Mouse (Mus musculus): ENCODE data around the gene Aldh3b1.

The Aldh3b1 gene

GRCm38 (mm10) chr19:3912337-3913204 lies 17.0 kb downstream of the Aldh3b1 start, which contains the start of gene Ndufs8:
TSS of gene Ndufs8 (minus strand) at chr19:3912774.
- DNase-seq (ENCODE audit: low spot score in 2 of 2) = peak; percentile 88 to 93

DNA sequence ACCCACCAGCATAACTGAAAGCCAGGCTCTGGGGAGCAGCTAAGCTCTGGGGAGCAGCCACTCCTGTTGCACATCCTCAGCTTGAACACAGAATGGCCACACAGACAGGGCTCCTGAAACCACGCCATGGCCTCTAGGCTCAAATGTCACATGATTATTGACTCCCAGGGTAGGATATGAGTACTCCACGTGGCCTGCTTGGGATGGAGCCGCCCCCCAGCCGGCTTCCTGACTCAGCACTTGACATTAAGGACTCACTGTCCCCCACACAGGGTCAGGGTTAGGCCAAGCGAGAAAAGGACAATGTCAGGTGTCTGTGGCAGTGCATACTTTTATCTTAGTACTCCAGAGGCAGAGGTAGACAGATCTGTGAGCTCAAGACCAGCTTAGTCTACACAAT lies 19.4 kb downstream of the Aldh3b1 start:
- no peak for DNase-seq (ENCODE audit: low spot score in 2 of 2)

DNA sequence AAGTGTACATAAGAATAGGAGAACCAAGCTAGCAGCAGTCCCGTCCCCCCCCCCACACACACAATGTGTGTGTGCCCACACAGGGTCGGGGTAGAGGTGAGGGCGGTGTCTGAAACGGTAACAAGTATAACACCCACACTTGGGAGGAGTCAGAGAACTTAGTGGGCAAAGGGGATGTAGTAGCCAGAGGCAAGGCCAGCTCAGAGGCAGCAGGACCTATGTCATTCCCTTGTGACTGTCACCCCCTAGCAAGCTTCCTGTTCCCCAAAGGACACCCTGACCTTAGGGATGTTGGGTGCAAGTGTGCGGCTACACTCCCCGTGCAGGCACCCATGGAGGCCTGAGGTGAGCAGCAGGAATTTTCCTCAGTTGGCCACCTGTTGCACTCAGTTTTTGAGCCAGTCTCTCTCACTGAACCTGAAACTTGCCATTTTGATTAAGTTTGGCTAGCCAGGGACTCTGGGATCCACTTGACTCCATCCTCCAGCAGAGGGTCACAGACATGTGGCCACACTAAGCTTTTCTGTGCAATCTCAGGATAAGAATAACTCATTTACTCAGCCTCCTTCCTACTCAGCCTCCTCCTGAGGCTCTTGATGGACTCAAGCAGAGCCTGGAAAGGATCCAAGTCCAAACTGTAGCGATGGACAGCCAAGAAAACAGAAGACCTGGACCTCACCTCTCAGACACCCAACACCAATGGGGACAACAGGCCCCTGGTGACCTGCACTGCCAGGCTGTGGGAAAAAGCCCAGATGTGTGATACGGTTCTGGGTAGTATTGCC lies 21.5 kb downstream of the Aldh3b1 start:
- DNase-seq (ENCODE audit: low spot score in 2 of 2) = no peak

DNA sequence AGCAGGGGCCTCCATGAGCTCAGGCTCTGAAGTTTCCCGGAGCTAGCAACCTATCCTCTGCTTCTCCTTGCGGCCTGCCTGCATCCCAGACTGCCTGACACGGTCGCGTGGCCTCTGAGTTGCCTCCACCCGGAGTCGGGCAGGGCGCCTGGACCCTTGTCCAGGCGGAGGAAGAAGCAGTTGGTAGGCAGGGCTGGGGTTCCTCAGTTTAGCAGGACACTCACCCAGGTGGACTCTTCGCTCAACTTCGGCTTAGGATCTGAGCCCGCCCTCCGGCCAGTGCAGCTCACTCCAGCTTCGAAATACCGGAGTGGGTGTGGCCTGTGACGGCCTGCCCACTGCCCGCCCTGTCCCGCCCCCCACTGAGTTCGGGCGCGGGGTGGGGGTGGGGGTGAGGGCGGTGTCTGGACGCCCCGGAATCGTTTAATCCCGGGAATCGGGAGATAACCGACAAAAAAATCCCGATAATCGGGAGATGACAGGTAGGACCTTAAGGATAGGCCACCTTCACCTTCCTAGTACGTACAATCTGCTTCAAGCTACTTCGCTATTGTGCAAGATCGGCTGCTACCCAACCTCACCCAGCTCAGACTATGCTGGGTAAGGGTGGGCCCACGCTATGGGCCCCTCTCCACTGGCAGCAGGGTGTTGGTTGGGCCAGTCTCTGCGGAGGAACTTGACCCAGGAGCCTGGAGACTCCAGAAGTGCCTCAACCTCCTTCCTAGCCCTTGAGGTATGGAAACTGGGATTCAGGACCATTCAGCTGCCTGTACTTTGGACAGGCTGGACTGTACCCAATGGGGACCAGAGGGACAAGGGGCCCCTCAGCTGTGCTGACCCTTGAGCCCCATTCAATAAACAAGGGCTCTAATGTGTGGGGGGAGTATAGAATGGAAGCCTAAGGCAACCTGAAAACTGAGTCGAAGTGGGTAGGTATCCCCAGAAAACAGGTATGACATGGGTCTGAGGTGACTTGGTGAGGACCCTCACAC lies 22.5 kb downstream of the Aldh3b1 start, which contains the start of gene Tcirg1:
Tcirg1 (minus strand) TSS at position 339 of the 992 bp plus-strand sequence.
- peak; percentile 44 to 56 for DNase-seq (ENCODE audit: low spot score in 2 of 2)

DNA sequence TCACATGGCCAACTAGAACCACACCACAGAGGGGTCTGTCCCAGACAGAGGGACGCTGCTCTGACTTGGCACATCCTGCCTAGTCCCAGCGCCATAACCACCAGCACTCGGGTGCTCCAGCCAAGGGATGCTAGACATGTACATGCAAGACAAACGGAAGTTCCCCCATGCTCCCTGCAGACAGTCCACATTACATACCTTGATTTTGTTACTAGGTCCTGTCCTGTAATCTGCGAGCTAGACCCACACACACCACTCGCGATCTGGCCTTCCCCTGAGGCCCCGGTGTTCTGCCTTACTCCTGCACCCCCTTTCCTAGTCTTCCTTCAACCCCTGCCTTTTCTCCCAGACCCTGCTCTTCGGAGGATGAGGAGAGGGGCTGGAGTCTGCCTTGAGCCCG lies 23.3 kb downstream of the Aldh3b1 start:
- DNase-seq (ENCODE audit: low spot score in 2 of 2) = no peak

GRCm38 (mm10) chr19:3905261-3905969 lies 24.2 kb downstream of the Aldh3b1 start:
- DNase-seq (ENCODE audit: low spot score in 2 of 2) = no peak

DNA sequence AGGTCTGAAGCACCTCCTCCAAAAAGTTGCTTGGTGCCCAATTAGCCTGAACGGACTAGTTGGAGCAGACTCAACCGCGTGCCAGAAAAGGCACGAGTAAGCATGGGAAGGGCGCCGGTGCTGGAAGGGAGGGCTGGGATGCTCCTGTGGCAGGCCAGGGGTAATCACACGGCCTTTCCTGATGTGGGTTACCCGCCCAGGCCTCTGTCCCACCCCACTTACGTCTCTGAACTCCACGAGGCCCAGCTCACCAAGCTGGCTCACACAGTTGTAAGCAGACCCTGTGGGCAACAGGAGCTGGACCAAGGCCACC lies 25.3 kb downstream of the Aldh3b1 start:
- DNase-seq (ENCODE audit: low spot score in 2 of 2) = no peak

DNA sequence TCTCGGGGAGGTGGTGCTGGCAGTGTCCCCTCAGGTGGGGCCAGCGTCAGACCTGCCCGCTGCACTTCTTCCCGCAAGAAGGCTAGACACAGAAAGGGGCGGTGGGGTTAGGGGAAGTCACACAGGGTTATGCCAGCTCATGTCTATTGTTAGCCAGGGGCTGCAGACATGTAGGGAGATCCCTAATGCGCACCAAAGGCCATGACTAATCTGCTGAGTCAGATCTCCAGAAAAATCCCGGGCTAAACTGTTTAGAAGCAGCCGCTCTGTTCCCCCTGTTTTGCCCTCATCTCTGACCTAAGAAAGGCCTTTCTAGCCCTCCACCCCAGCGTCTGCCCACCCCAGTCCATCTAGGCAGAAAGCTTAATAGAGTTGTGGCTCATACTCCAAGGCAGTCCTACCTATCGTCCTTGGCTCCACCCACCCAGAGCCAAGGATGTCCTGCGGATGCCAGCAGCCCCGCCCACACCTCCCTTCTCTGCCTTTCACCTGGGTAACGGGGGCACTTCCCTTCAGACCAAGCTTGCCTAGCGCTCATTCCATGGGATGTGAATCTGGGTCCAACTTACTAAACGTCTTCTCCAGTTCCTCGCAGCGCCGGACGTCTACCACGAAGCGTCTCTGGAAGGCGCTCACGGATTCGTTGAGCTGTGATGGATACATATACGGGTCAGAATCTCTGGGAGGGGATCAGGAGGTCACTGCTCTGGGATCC lies 25.8 kb downstream of the Aldh3b1 start:
- DNase-seq (ENCODE audit: low spot score in 2 of 2) = no peak

- peak in 1 of 2 experiments; percentile 45 for DNase-seq (ENCODE audit: low spot score in 2 of 2)
These were observed 26.6 kb downstream of the Aldh3b1 start for GRCm38 (mm10) chr19:3902966-3903365.

- no peak for DNase-seq (ENCODE audit: low spot score in 2 of 2)
These were observed 30.0 kb downstream of the Aldh3b1 start for GRCm38 (mm10) chr19:3899618-3900017.

DNA sequence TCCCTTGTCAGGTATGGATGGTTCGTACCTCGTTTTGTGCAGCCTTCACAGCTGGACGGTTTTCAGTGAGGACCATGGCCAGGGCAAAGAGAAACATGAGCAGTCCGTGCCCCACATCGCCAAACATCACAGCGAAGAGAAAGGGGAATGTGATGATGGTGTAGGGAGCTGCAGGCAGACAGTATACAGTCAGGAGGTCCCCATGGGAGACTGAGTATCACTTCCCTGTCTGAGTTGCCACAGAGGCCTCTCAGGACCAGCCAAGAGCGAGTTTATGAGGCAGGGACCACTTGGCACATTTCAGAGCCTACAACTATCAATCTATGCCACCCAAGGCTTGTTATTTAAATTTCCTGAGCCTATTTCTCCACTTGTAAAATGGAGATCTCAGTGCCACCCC lies 30.7 kb downstream of the Aldh3b1 start:
- no peak for DNase-seq (ENCODE audit: low spot score in 2 of 2)

- no peak for DNase-seq (ENCODE audit: low spot score in 2 of 2)
These were observed 32.1 kb downstream of the Aldh3b1 start for GRCm38 (mm10) chr19:3897557-3897956.

DNA sequence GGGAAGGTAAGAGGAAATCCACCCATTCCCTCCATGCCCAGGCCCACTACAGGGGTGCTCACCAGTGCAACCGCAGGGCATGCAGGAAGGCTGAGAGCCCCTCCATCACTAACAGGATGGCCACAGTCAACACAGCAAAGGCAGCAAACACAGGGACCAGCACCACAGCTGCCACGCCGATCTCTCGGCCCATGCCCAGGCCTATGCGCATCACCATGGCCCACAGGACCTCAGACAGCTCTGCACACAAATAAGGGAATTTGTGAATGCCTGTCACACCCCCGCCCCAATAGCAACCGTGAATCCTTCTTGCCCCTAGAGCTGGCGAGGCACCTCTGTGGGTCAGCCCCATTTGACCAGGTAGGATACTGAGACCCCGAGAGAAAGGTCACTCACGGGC lies 33.4 kb downstream of the Aldh3b1 start:
- DNase-seq (ENCODE audit: low spot score in 2 of 2) = no peak

- DNase-seq (ENCODE audit: low spot score in 2 of 2) = no peak
These were observed 34.4 kb downstream of the Aldh3b1 start for GRCm38 (mm10) chr19:3895171-3895631.

GRCm38 (mm10) chr19:3894294-3894693 lies 35.3 kb downstream of the Aldh3b1 start:
- DNase-seq (ENCODE audit: low spot score in 2 of 2) = no peak

- no peak for DNase-seq (ENCODE audit: low spot score in 2 of 2)
These were observed 36.0 kb downstream of the Aldh3b1 start for GRCm38 (mm10) chr19:3893545-3894116.

DNA sequence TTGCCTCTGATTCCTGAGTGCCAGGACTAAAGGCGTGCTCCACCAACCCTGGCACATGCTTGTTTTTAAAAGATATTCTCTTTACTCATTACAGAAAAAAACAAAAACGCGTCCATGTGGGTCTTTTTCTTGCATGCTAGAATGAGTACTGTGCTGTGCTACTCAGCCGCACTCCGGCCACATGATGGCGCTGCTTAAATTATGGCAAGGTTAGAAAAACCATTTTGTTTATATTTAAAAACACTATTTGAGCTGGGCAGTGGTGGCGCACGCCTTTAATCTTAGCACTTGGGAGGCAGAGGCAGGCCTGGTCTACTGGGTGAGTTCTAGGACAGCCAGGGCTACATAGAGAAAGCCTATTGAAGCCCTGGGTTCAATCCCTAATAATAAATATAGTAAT lies 39.4 kb downstream of the Aldh3b1 start:
- DNase-seq (ENCODE audit: low spot score in 2 of 2) = no peak

- no peak for DNase-seq (ENCODE audit: low spot score in 2 of 2)
These were observed 40.5 kb downstream of the Aldh3b1 start for GRCm38 (mm10) chr19:3889096-3889495.

GRCm38 (mm10) chr19:3884325-3884990 lies 45.1 kb downstream of the Aldh3b1 start:
- no peak for DNase-seq (ENCODE audit: low spot score in 2 of 2)
